Mouse (Mus musculus): ENCODE data around the gene Snx14.

GRCm38 (mm10) chr9:88377483-88377882, 61.3 kb downstream of the Snx14 start:
- TF ChIP-seq CTCF (IDR thresholded peaks at IDR 0.05; ENCODE audit: low read depth, low read length) (no peak), EP300 (IDR thresholded peaks at IDR 0.05; ENCODE audit: insufficient read depth, low read depth, low read length) (no peak)

Data from ES-Bruce4 (cell line).